Mouse (Mus musculus) left cerebral cortex, postnatal 14 days (tissue): ENCODE measurements at regions not wholly inside any gene's neighbourhood (a gene's known extent, or its start where the extent isn't known, plus 50 kb on each side); places are given as distances from the start of the nearest gene placed in this dataset.
A peak's percentile ranks its signal among the peaks of the same experiment; 100 is the strongest.
"Not testable (repeated sequence)": the region's sequence is repeated elsewhere in the genome, so short reads cannot be mapped to it uniquely, and the experiment has no call there.

Source experiments
- DNase-seq, 2 experiments: peaks; one replicate each; pipeline ENCODE4 v3.0.0; 2021 to 2022; ENCODE audit warnings: low spot score in 2 of 2, mixed read lengths in 1 of 2
- intact Hi-C: fragments of 180-260 bp; cut with DNase I; formaldehyde crosslinking; loops from one replicate; pipeline ENCODE4 v1.15.1; 2025

GRCm38 (mm10) chrX:91059251-91059650 lies 167.3 kb downstream of the Gm44 start:
- peak in 1 of 2 experiments; percentile 3 for DNase-seq
- intact Hi-C loops, result not testable (repeated sequence)

- intact Hi-C loops, DNase-seq: not testable (repeated sequence)
Observed at GRCm38 (mm10) chrX:91085137-91085536, 193.2 kb downstream of the Gm44 start.
